Mouse (Mus musculus): ENCODE results near the gene C77080.

GRCm38 (mm10) chr4:129266191-129266590 is 5.0 kb upstream of the C77080 start:
- no peak for TF ChIP-seq EP300 (IDR thresholded peaks at IDR 0.05; ENCODE audit: low read depth)
- TF ChIP-seq CTCF (IDR thresholded peaks at IDR 0.05; ENCODE audit: low read depth), result no peak
